Mouse (Mus musculus) MEL (cell line): ENCODE measurements around the gene Zc3hc1. TPM values are rescaled to one million over a fixed set of nuclear protein-coding genes. Genes with fewer than 3 reads are reported as not detected.

Experiments
- DNase-seq: peaks from one replicate; pipeline ENCODE4 v3.0.0; 2011; ENCODE audit warnings: low read depth, low spot score
- H3K27ac ChIP-seq: 2 replicates; pipeline ENCODE4 v1.5.1; 2012; ENCODE audit warnings: low read depth, mild to moderate bottlenecking, control low read depth, low read length, moderate library complexity; ENCODE audit not compliant: control insufficient read depth
- H3K27me3 ChIP-seq, 2 experiments: fragments of 150-350 bp in 1 of 2; sonication (generic) in 1 of 2; 2 replicates each; pipeline ENCODE4 v1.6.1; 2012; ENCODE audit warnings: low read length in 2 of 2, mild to moderate bottlenecking in 2 of 2, improper control_type of control experiment in 1 of 2, moderate library complexity in 1 of 2; ENCODE audit not compliant: insufficient read depth in 2 of 2, control insufficient read depth in 1 of 2
- H3K36me3 ChIP-seq, 2 experiments: 2 replicates each; pipeline ENCODE4 v1.6.1; 2012 to 2014; ENCODE audit warnings: low read length in 2 of 2, improper control_type of control experiment in 1 of 2, inconsistent platforms in 1 of 2, mild to moderate bottlenecking in 1 of 2; ENCODE audit not compliant: insufficient read depth in 2 of 2, control insufficient read depth in 1 of 2
- H3K4me1 ChIP-seq, 2 experiments: fragments of 150-350 bp in 1 of 2; sonication (generic) in 1 of 2; 2 replicates each; pipeline ENCODE4 v1.6.1; 2012; ENCODE audit warnings: low read length in 2 of 2, improper control_type of control experiment in 1 of 2, mild to moderate bottlenecking in 1 of 2; ENCODE audit not compliant: insufficient read depth in 2 of 2, control insufficient read depth in 1 of 2
- H3K4me3 ChIP-seq, 2 experiments: fragments of 150-350 bp in 1 of 2; sonication (generic) in 1 of 2; 2 replicates each; pipeline ENCODE4 v1.5.1; 2012; ENCODE audit warnings: low read depth in 2 of 2, low read length in 2 of 2, mild to moderate bottlenecking in 2 of 2, moderate library complexity in 2 of 2, control low read depth in 1 of 2, improper control_type of control experiment in 1 of 2; ENCODE audit not compliant: control insufficient read depth in 1 of 2, insufficient read depth in 1 of 2
- H3K79me2 ChIP-seq: 2 replicates; pipeline ENCODE4 v1.6.1; 2012; ENCODE audit warnings: mild to moderate bottlenecking, low read length, moderate library complexity; ENCODE audit not compliant: control insufficient read depth, poor library complexity, insufficient read depth
- H3K9ac ChIP-seq: 2 replicates; pipeline ENCODE4 v1.6.1; 2012; ENCODE audit warnings: low read depth, mild to moderate bottlenecking, control low read depth, low read length, moderate library complexity; ENCODE audit not compliant: control insufficient read depth, poor library complexity, severe bottlenecking
- H3K9me3 ChIP-seq: fragments of 150-350 bp; sonication (generic); replicated peaks from 2 replicates; pipeline ENCODE4 v1.6.1; 2012; ENCODE audit warnings: mild to moderate bottlenecking, low read length, improper control_type of control experiment, moderate library complexity; ENCODE audit not compliant: insufficient read depth
- CHD1 ChIP-seq: IDR thresholded peaks from 2 replicates; pipeline ENCODE4 v1.6.1; 2012; ENCODE audit warnings: low read depth, mild to moderate bottlenecking, inconsistent platforms, low read length, improper control_type of control experiment
- CHD2 ChIP-seq: IDR thresholded peaks from 2 replicates; pipeline ENCODE4 v1.6.1; 2011; ENCODE audit warnings: low read length, improper control_type of control experiment
- CTCF ChIP-seq, 3 experiments: IDR thresholded peaks in 2 of 3; conservative IDR thresholded peaks in 1 of 3; 2 replicates each; pipeline ENCODE4 v1.5.1; 2011 to 2012; ENCODE audit warnings: low read length in 3 of 3, low read depth in 2 of 3, mild to moderate bottlenecking in 2 of 3, improper control_type of control experiment in 1 of 3, inconsistent platforms in 1 of 3, mixed read lengths in 1 of 3, moderate library complexity in 1 of 3; ENCODE audit not compliant: control insufficient read depth in 1 of 3, insufficient read depth in 1 of 3, poor library complexity in 1 of 3, severe bottlenecking in 1 of 3
- E2F4 ChIP-seq: IDR thresholded peaks from 2 replicates; pipeline ENCODE4 v1.6.1; 2011; ENCODE audit warnings: low read depth, low read length, improper control_type of control experiment, borderline replicate concordance
- EP300 ChIP-seq, 2 experiments: IDR thresholded peaks; 2 replicates each; pipeline ENCODE4 v1.6.1; 2011; ENCODE audit warnings: improper control_type of control experiment in 2 of 2, low read length in 2 of 2, low read depth in 1 of 2, mild to moderate bottlenecking in 1 of 2
- GABPA ChIP-seq: IDR thresholded peaks from 2 replicates; pipeline ENCODE4 v1.6.1; 2012; ENCODE audit warnings: low read depth, mild to moderate bottlenecking, inconsistent platforms, low read length, improper control_type of control experiment, moderate library complexity
- HCFC1 ChIP-seq: IDR thresholded peaks from 2 replicates; pipeline ENCODE4 v1.6.1; 2012; ENCODE audit warnings: low read depth, mild to moderate bottlenecking, inconsistent platforms, low read length, improper control_type of control experiment, moderate library complexity
- KAT2A ChIP-seq: conservative IDR thresholded peaks from 2 replicates; pipeline ENCODE4 v1.6.1; 2012; ENCODE audit warnings: low read depth, low read length, improper control_type of control experiment, inconsistent platforms
- MAX ChIP-seq: IDR thresholded peaks from 2 replicates; pipeline ENCODE4 v1.6.1; 2011; ENCODE audit warnings: low read length, improper control_type of control experiment
- MAZ ChIP-seq: IDR thresholded peaks from 2 replicates; pipeline ENCODE4 v1.6.1; 2012; ENCODE audit warnings: low read depth, mild to moderate bottlenecking, inconsistent platforms, low read length, improper control_type of control experiment
- MYC ChIP-seq: IDR thresholded peaks from 2 replicates; pipeline ENCODE4 v1.6.1; 2011; ENCODE audit warnings: low read depth, mild to moderate bottlenecking, low read length, improper control_type of control experiment, moderate library complexity
- NELFE ChIP-seq: IDR thresholded peaks from 2 replicates; pipeline ENCODE4 v1.6.1; 2011; ENCODE audit warnings: low read depth, low read length, improper control_type of control experiment
- POLR2AphosphoS2 ChIP-seq: IDR thresholded peaks from 2 replicates; pipeline ENCODE4 v1.6.1; 2011; ENCODE audit warnings: low read length, improper control_type of control experiment
- RAD21 ChIP-seq: IDR thresholded peaks from 2 replicates; pipeline ENCODE4 v1.6.1; 2011; ENCODE audit warnings: mild to moderate bottlenecking, low read depth, low read length, improper control_type of control experiment
- SIN3A ChIP-seq: IDR thresholded peaks from 2 replicates; pipeline ENCODE4 v1.6.1; 2012; ENCODE audit warnings: low read length, improper control_type of control experiment, inconsistent platforms
- SMC3 ChIP-seq: IDR thresholded peaks from 2 replicates; pipeline ENCODE4 v1.6.1; 2011; ENCODE audit warnings: low read depth, low read length, improper control_type of control experiment
- TAL1 ChIP-seq: IDR thresholded peaks from 2 replicates; pipeline ENCODE4 v1.6.1; 2012; ENCODE audit warnings: mild to moderate bottlenecking, inconsistent platforms, low read length, moderate library complexity, mixed read lengths
- TBP ChIP-seq: IDR thresholded peaks from 2 replicates; pipeline ENCODE4 v1.8.0; 2011; ENCODE audit warnings: low read depth, low read length, improper control_type of control experiment
- TCF12 ChIP-seq: IDR thresholded peaks from 2 replicates; pipeline ENCODE4 v1.6.1; 2014; ENCODE audit warnings: low read depth, mild to moderate bottlenecking, inconsistent platforms, low read length, improper control_type of control experiment, moderate library complexity
- USF2 ChIP-seq, 2 experiments: IDR thresholded peaks; 2 replicates each; pipeline ENCODE4 v1.6.1; 2011 to 2012; ENCODE audit warnings: improper control_type of control experiment in 2 of 2, low read length in 2 of 2, borderline replicate concordance in 1 of 2, inconsistent platforms in 1 of 2, low read depth in 1 of 2, mild to moderate bottlenecking in 1 of 2; ENCODE audit not compliant: insufficient read depth in 1 of 2
- ZKSCAN1 ChIP-seq: IDR thresholded peaks from 2 replicates; pipeline ENCODE4 v1.6.1; 2012; ENCODE audit warnings: low read depth, mild to moderate bottlenecking, inconsistent platforms, low read length, improper control_type of control experiment, moderate library complexity
- ZMIZ1 ChIP-seq: IDR thresholded peaks from 2 replicates; pipeline ENCODE4 v1.6.1; 2012; ENCODE audit warnings: low read depth, mild to moderate bottlenecking, inconsistent platforms, low read length, improper control_type of control experiment, moderate library complexity
- ZNF384 ChIP-seq: IDR thresholded peaks from 2 replicates; pipeline ENCODE4 v1.6.1; 2012; ENCODE audit warnings: low read depth, mild to moderate bottlenecking, inconsistent platforms, low read length, improper control_type of control experiment
- polyA plus RNA-seq, 2 experiments: library from polyadenylated mRNA; stranded (reverse) in 1 of 2; unstranded in 1 of 2; fragments of >175 nt in 1 of 2; fragments of >200 nt in 1 of 2; gene quantifications; 2 replicates each; pipeline versions ENCODE4 v1.2.1 to v1.2.4; 2012; ENCODE audit warnings: low replicate concordance in 2 of 2, low read depth in 1 of 2; ENCODE audit not compliant: insufficient read length in 2 of 2, insufficient read depth in 1 of 2, missing spikeins in 1 of 2
- total RNA-seq: library from RNA; depleted of rRNA; stranded (reverse); fragments of 300-350 nt; gene quantifications from 2 replicates; pipeline ENCODE4 v1.2.3, GENCODE M21; 2012

Gene Zc3hc1
- total and polyA plus RNA-seq, 3 experiments = 59.8 to 87.7 TPM; not detected in 1

- Histone ChIP-seq H3K27ac (no peak overlapping the region), H3K9ac (no peak overlapping the region), H3K27me3 (no peaks in the 10 kb centered on the region), H3K4me1 (no peaks in the 10 kb centered on the region), H3K4me3 (no peak overlapping the region), H3K9me3 (no peaks in the 10 kb centered on the region), H3K79me2 (no peaks in the 10 kb centered on the region), H3K36me3 (peaks cover 0 to 25% of the 10 kb centered on the region in 2 experiments; a peak in 2 of 4 replicates)
- peak; percentile 22 for DNase-seq
- peak in 2 of 3 experiments; percentile 15 to 42; a peak in 3 of 6 replicates for TF ChIP-seq CTCF (IDR thresholded peaks at IDR 0.05 in 2 of 3, conservative IDR thresholded peaks at IDR 0.05 in 1 of 3; ENCODE audit: control insufficient read depth in 1 of 3, insufficient read depth in 1 of 3, low read depth in 2 of 3, low read length in 3 of 3, poor library complexity in 1 of 3, severe bottlenecking in 1 of 3)
- peak; percentile 36 for TF ChIP-seq SMC3
- no peak for TF ChIP-seq MAZ
- peak; percentile 21 for TF ChIP-seq RAD21
These were observed 21.5 kb downstream of the Zc3hc1 start for GRCm38 (mm10) chr6:30369291-30369690.

DNA sequence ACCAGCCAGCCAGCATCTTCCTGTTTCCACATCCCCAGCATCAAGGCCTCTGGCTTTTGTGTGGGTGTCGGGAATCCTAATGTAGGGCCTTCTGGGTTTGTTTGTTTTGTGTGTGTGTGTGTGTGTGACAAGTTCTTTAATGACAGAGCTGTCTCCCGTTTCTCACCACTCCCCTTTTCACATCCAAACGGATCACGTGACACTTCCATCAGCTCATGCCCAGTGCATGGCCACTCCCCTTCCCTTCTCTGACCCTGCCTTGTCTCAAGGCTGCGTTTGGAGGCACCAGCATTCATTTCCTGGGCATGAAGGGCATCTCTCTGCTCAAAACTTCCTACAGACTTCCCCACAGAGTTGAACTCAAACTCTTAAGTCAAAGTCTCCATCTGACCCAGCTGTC is 27.0 kb downstream of the Zc3hc1 start:
- Histone ChIP-seq H3K4me3 (no peak overlapping the region), H3K9me3 (no peaks in the 10 kb centered on the region), H3K27me3 (no peaks in the 10 kb centered on the region), H3K79me2 (no peaks in the 10 kb centered on the region), H3K4me1 (no peaks in the 10 kb centered on the region), H3K36me3 (peaks cover 0 to 9% of the 10 kb centered on the region in 2 experiments; a peak in 1 of 4 replicates), H3K9ac (no peak overlapping the region), H3K27ac (no peak overlapping the region)
- TF ChIP-seq TCF12 (no peak), MYC (no peak), HCFC1 (no peak), CHD1 (no peak), GABPA (no peak), MAX (no peak), ZNF384 (no peak), NELFE (no peak), POLR2AphosphoS2 (no peak), USF2 (IDR thresholded peaks at IDR 0.05; ENCODE audit: borderline replicate concordance in 1 of 2, insufficient read depth in 1 of 2, low read depth in 1 of 2, low read length in 2 of 2) (no peak), ZKSCAN1 (no peak), KAT2A (no peak), TAL1 (no peak), SIN3A (no peak), CHD2 (no peak), TBP (no peak), E2F4 (no peak), EP300 (IDR thresholded peaks at IDR 0.05; ENCODE audit: low read depth in 1 of 2, low read length in 2 of 2) (no peak), ZMIZ1 (no peak)
- no peak for DNase-seq
